Mouse (Mus musculus): ENCODE data around the gene Pkig. TPM values are rescaled to one million over a fixed set of nuclear protein-coding genes. Genes with fewer than 3 reads are reported as not detected.
A peak's percentile ranks its signal among the peaks of the same experiment; 100 is the strongest.

Gene Pkig
- polyA plus RNA-seq, 1 experiment = 57.4 TPM

DNA sequence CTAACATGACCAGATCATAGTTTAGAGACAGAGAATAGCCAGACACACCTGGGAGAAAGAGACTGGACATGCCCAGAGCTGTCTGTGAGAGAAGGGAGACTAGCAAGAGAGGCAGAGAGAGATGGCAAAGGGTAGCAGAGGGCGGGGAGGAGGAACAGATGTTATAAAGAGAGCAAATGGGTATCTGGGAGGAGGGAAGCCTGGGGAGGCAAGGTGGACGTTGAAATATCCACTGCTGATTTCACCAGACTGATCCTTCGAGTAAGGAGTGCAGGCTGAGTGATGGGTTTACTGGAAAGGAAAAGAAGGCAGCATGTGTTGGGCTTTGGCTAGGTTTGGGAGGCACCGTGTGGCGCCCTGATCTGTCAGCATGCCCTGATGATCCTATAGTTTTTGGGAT lies 16.2 kb downstream of the Pkig start:
- no peak for TF ChIP-seq CTCF (IDR thresholded peaks at IDR 0.05; ENCODE audit: borderline replicate concordance, insufficient read depth, low read depth, low read length)
- TF ChIP-seq POLR2A (IDR thresholded peaks at IDR 0.05; ENCODE audit: borderline replicate concordance, insufficient read depth, low read length) = no peak
- H3K4me3 ChIP-seq (replicated peaks; ENCODE audit: insufficient read depth, low read depth, low read length) = no peak overlapping the region
- 23% methylated on average over 5 of the region's 5 CpGs for WGBS
- H3K27me3 ChIP-seq (ENCODE audit: control insufficient read depth, insufficient read depth, low read length) = no peaks in the 10 kb centered on the region
- H3K4me1 ChIP-seq (ENCODE audit: control insufficient read depth, insufficient read depth, low read length) = peaks cover 27% of the 10 kb centered on the region
- peak overlapping the region; percentile 89 for H3K27ac ChIP-seq (ENCODE audit: insufficient read depth, low read length)
- peak; percentile 36 to 43 for DNase-seq

DNA sequence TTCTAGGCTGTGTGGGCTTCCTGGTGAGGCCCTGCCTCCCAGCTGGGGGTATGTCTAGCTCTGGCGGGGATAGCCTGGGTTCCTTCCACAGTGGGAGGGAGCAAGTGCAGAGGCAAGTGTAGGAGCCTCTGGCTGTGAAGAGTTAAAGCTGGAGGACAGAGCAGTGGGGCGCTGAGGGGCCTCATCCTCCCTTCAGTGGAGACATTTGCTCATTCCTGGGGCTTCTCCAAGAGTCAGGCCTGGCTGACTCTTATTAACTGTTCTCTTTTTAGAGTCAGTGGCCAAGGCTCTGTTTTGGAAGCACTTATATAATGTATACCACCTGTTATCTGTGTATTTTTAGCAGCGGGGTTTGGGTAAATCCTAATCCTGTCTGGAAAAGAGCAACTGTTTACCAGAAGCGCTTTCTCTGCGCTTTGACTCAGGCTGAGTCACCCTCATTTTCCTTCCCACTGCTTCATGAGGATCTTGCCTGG lies 17.0 kb downstream of the Pkig start:
- TF ChIP-seq CTCF (IDR thresholded peaks at IDR 0.05; ENCODE audit: borderline replicate concordance, insufficient read depth, low read depth, low read length) = no peak
- TF ChIP-seq POLR2A (IDR thresholded peaks at IDR 0.05; ENCODE audit: borderline replicate concordance, insufficient read depth, low read length) = no peak
- WGBS = 1% methylated on average over 5 of the region's 5 CpGs
- H3K27me3 ChIP-seq (ENCODE audit: control insufficient read depth, insufficient read depth, low read length) = no peaks in the 10 kb centered on the region
- peak overlapping the region; percentile 89 for H3K27ac ChIP-seq (ENCODE audit: insufficient read depth, low read length)
- peaks cover 27% of the 10 kb centered on the region for H3K4me1 ChIP-seq (ENCODE audit: control insufficient read depth, insufficient read depth, low read length)
- DNase-seq = peak; percentile 76 to 92
- H3K4me3 ChIP-seq (replicated peaks; ENCODE audit: insufficient read depth, low read depth, low read length) = no peak overlapping the region

DNA sequence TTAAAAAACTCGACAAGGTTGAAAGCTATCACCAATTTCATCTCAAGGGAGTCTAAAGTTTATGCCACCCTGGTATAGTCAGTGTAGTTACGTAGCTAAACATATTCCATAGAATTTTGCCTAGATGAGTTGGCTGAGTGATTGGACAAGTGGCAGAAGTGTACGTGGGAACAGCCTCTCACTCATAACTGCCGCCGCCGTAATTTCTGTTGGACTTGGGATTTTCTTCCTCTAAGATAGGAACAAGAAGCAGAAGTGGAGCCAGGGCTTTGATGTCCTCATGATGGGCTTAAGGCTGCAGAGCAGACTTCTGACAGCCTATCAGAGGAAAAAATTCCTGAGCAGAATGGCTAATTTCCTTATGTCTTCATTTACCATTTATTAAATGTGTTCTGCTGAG lies 17.5 kb downstream of the Pkig start:
- 11% methylated on average over 6 of the region's 6 CpGs for WGBS
- peak in 1 of 2 experiments; percentile 48 for DNase-seq
- Histone ChIP-seq H3K4me3 (replicated peaks; ENCODE audit: insufficient read depth, low read depth, low read length) (no peak overlapping the region), H3K4me1 (ENCODE audit: control insufficient read depth, insufficient read depth, low read length) (peaks cover 27% of the 10 kb centered on the region), H3K27ac (ENCODE audit: insufficient read depth, low read length) (peak overlapping the region; percentile 71), H3K27me3 (ENCODE audit: control insufficient read depth, insufficient read depth, low read length) (no peaks in the 10 kb centered on the region)
- TF ChIP-seq CTCF (IDR thresholded peaks at IDR 0.05; ENCODE audit: borderline replicate concordance, insufficient read depth, low read depth, low read length) (no peak), POLR2A (IDR thresholded peaks at IDR 0.05; ENCODE audit: borderline replicate concordance, insufficient read depth, low read length) (no peak)

DNA sequence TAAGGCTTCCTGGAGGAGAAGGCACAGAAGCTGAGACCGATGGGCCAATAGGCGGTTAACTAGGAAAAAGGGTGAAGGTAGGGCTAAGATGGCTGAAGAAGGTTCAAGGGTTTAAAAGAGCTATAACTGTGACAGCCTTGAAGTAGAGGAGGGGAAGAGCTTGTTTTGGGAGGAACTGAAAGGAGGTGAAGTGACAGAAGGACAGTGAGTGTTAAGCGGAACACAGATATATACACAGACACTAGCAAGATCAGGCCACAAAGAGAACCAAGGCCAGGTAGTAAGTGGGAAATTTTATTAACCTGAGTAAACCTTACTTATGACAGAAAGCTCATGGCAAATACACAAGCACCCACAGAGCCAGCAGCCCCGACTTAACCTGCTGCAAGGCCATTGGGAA lies 18.1 kb downstream of the Pkig start:
- TF ChIP-seq CTCF (IDR thresholded peaks at IDR 0.05; ENCODE audit: borderline replicate concordance, insufficient read depth, low read depth, low read length) (no peak), POLR2A (IDR thresholded peaks at IDR 0.05; ENCODE audit: borderline replicate concordance, insufficient read depth, low read length) (no peak)
- H3K27me3 ChIP-seq (ENCODE audit: control insufficient read depth, insufficient read depth, low read length) = no peaks in the 10 kb centered on the region
- no peak overlapping the region for H3K4me3 ChIP-seq (replicated peaks; ENCODE audit: insufficient read depth, low read depth, low read length)
- peak overlapping the region; percentile 81 for H3K27ac ChIP-seq (ENCODE audit: insufficient read depth, low read length)
- DNase-seq = no peak
- WGBS = 68% methylated on average over 4 of the region's 4 CpGs
- peaks cover 27% of the 10 kb centered on the region for H3K4me1 ChIP-seq (ENCODE audit: control insufficient read depth, insufficient read depth, low read length)

DNA sequence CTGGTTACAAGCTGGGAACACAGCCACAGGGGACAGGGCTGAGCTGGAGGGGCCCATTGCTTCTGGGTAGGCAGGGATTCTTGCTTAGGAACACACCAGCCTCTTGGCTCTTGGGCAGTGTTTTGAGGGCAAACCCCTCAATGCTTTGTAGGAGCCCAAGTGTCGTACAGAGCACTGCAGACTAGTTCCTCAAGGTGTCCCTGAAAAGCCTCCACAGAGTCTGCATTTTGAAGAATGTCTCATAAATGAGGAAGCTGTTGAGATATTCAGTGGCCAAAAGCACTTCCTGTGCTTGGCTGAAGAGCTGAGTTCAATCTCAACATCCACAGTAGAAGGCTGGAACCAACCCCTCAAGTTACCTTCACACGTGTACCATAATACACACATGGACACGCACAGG lies 18.6 kb downstream of the Pkig start:
- 88% methylated on average over 3 of the region's 3 CpGs for WGBS

DNA sequence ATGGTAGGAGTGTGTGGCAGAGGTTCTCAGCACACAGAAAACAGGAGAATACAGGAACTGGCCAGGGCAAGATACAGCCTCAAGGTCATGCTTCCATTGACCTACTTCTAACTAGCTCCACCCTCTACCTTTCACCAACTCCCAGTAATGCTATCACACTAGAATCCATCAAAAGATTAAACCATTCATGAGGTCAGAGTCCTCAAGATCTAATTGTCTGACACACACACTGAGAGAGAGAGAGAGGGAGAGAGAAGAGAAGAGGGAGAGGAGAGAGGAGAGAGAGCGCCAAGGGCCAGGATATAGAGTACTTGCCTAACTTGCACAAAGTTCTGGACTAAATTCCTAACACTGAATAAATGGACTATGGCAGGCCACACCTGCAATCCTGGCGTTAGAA lies 24.2 kb downstream of the Pkig start:
- 97% methylated on average over 2 of the region's 2 CpGs for WGBS

More for the DNA sequence above, 18.6 kb downstream of the Pkig start:
- no peak overlapping the region for H3K4me3 ChIP-seq (replicated peaks; ENCODE audit: insufficient read depth, low read depth, low read length)
- TF ChIP-seq POLR2A (IDR thresholded peaks at IDR 0.05; ENCODE audit: borderline replicate concordance, insufficient read depth, low read length) (no peak), CTCF (IDR thresholded peaks at IDR 0.05; ENCODE audit: borderline replicate concordance, insufficient read depth, low read depth, low read length) (no peak)
- H3K27ac ChIP-seq (ENCODE audit: insufficient read depth, low read length) = peak overlapping the region; percentile 81
- H3K27me3 ChIP-seq (ENCODE audit: control insufficient read depth, insufficient read depth, low read length) = no peaks in the 10 kb centered on the region
- peaks cover 27% of the 10 kb centered on the region for H3K4me1 ChIP-seq (ENCODE audit: control insufficient read depth, insufficient read depth, low read length)
- no peak for DNase-seq

DNA sequence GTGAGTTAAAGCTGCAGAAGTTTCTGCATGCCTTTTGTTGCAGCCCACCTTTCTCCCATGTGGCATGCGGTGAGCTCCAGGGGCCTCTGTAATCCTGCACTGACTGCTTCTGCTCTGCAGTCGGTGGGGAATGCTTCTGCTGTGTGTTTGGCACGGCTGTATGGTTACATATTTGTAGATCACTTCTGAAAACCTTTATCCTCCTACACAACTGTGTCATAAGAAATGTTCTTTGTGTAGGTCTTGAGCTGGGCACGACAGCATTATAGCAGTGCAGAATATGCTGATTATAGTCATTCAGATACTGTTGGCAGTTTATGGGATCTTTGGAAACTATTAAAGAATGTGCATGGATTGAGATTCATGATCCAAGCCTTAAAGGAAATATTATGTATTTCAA lies 27.1 kb downstream of the Pkig start:
- Histone ChIP-seq H3K27me3 (ENCODE audit: control insufficient read depth, insufficient read depth, low read length) (no peaks in the 10 kb centered on the region), H3K4me3 (replicated peaks; ENCODE audit: insufficient read depth, low read depth, low read length) (no peak overlapping the region), H3K27ac (ENCODE audit: insufficient read depth, low read length) (peak overlapping the region; percentile 89), H3K4me1 (ENCODE audit: control insufficient read depth, insufficient read depth, low read length) (peaks cover 32% of the 10 kb centered on the region)
- no peak for DNase-seq
- TF ChIP-seq CTCF (IDR thresholded peaks at IDR 0.05; ENCODE audit: borderline replicate concordance, insufficient read depth, low read depth, low read length) (no peak), POLR2A (IDR thresholded peaks at IDR 0.05; ENCODE audit: borderline replicate concordance, insufficient read depth, low read length) (no peak)
- WGBS = 30% methylated on average over 4 of the region's 4 CpGs

More for the DNA sequence above, 24.2 kb downstream of the Pkig start:
- Histone ChIP-seq H3K27me3 (ENCODE audit: control insufficient read depth, insufficient read depth, low read length) (no peaks in the 10 kb centered on the region), H3K27ac (ENCODE audit: insufficient read depth, low read length) (no peak overlapping the region), H3K4me1 (ENCODE audit: control insufficient read depth, insufficient read depth, low read length) (peaks cover 20% of the 10 kb centered on the region), H3K4me3 (replicated peaks; ENCODE audit: insufficient read depth, low read depth, low read length) (no peak overlapping the region)
- TF ChIP-seq CTCF (IDR thresholded peaks at IDR 0.05; ENCODE audit: borderline replicate concordance, insufficient read depth, low read depth, low read length) = no peak
- TF ChIP-seq POLR2A (IDR thresholded peaks at IDR 0.05; ENCODE audit: borderline replicate concordance, insufficient read depth, low read length) = no peak
- no peak for DNase-seq

DNA sequence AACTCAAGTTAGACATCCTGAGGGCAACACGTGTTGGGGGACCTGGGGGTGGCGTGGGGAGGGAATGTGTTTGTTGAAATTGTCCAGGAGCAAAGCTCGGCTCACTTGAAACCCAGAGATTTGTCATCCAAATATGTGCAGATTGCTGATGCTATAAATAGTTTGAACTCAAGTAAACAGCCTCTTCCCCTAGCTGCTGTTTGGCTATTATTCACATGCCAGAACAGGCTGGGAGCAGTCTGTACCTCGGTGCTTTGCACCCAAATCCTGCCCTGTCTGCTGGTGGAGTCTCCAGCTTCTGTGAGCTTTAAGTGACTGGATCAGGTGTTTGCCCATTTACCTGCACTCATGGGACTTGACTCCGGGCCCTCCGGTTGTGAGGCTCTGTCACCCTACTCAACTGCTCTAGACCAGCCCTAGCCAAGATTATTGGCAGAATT lies 27.6 kb downstream of the Pkig start:
- 6% methylated on average over 6 of the region's 6 CpGs for WGBS
- Histone ChIP-seq H3K4me3 (replicated peaks; ENCODE audit: insufficient read depth, low read depth, low read length) (no peak overlapping the region), H3K27me3 (ENCODE audit: control insufficient read depth, insufficient read depth, low read length) (no peaks in the 10 kb centered on the region), H3K27ac (ENCODE audit: insufficient read depth, low read length) (peak overlapping the region; percentile 94), H3K4me1 (ENCODE audit: control insufficient read depth, insufficient read depth, low read length) (peaks cover 37% of the 10 kb centered on the region)
- TF ChIP-seq POLR2A (IDR thresholded peaks at IDR 0.05; ENCODE audit: borderline replicate concordance, insufficient read depth, low read length) (peak; percentile 33; the same call in 1 of the 2 replicates), CTCF (IDR thresholded peaks at IDR 0.05; ENCODE audit: borderline replicate concordance, insufficient read depth, low read depth, low read length) (no peak)
- DNase-seq = peak; percentile 79 to 85

Measured in cerebellum, adult 2 months (tissue).